Mouse (Mus musculus): ENCODE data around the gene Hist1h2aa. TPM values are rescaled to one million over a fixed set of nuclear protein-coding genes. Genes with fewer than 3 reads are reported as not detected.

Hist1h2aa gene
- polyA plus RNA-seq, 1 experiment = not detected

DNA sequence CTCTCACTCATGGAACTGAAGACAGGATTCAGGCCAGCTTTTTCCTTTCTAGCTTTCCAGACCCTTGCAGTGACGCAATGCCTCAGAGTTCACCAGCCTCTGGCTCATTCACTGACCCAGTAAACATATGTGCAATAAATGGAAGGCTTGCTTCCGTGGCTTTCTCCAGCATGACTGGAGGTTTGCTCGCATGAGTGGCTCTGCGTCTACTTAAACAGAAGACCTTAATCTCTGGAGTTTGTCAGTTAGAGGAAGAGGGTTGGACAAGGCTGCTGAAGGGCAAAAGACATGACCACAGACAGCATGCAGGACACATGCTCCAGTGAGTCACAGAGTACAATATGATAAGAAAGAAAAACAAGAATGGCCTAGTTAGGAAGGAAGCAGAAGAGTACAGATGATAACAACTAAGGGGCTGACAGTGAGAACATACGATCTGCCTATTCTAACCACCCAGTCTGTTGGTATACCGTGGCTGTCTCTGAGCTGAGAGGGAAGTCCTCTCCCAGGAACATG is 20.4 kb upstream of the Hist1h2aa start:
- H3K27ac ChIP-seq (ENCODE audit: insufficient read depth, low read length) = no peak overlapping the region
- H3K4me3 ChIP-seq (ENCODE audit: insufficient read depth, low read length) = no peak overlapping the region
- no peaks in the 10 kb centered on the region for H3K4me1 ChIP-seq (ENCODE audit: control insufficient read depth, insufficient read depth, low read length)
- TF ChIP-seq CTCF (IDR thresholded peaks at IDR 0.05; ENCODE audit: borderline replicate concordance, insufficient read depth, low read length) (no peak), POLR2A (IDR thresholded peaks at IDR 0.05; ENCODE audit: low read depth, low read length) (no peak)

GRCm38 (mm10) chr13:23914376-23915167 is 19.7 kb upstream of the Hist1h2aa start, which contains the start of gene Slc17a4:
TSS of gene Slc17a4 (minus strand) at chr13:23915009.
- TF ChIP-seq POLR2A (IDR thresholded peaks at IDR 0.05; ENCODE audit: low read depth, low read length) (no peak), CTCF (IDR thresholded peaks at IDR 0.05; ENCODE audit: borderline replicate concordance, insufficient read depth, low read length) (no peak)
- Histone ChIP-seq H3K4me3 (ENCODE audit: insufficient read depth, low read length) (no peak within 1 kb of the TSS), H3K4me1 (ENCODE audit: control insufficient read depth, insufficient read depth, low read length) (no peaks in the 10 kb centered on the region), H3K27ac (ENCODE audit: insufficient read depth, low read length) (no peak within 1 kb of the TSS)

DNA sequence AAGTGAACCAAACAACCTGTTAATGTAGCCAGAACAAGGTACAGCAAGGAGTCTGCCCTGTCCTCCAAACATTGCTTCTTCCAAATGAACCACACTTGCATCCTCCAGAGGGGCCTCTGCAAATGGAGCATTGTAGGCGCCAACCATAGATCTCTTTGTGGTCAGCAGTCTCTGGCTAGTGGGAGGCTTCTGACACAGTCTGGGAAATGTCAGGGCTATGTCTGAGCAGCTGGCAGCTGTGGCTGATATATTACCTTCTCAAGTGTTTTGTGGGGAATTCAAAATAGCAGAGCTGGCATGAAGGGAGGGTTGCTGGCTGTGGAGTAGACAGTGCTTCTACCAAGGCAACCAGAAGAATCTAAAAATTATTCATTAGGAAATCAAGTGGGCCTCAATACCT is 18.1 kb upstream of the Hist1h2aa start:
- H3K4me1 ChIP-seq (ENCODE audit: control insufficient read depth, insufficient read depth, low read length) = no peaks in the 10 kb centered on the region
- TF ChIP-seq CTCF (IDR thresholded peaks at IDR 0.05; ENCODE audit: borderline replicate concordance, insufficient read depth, low read length) (no peak), POLR2A (IDR thresholded peaks at IDR 0.05; ENCODE audit: low read depth, low read length) (no peak)
- H3K4me3 ChIP-seq (ENCODE audit: insufficient read depth, low read length) = no peak overlapping the region
- no peak overlapping the region for H3K27ac ChIP-seq (ENCODE audit: insufficient read depth, low read length)

DNA sequence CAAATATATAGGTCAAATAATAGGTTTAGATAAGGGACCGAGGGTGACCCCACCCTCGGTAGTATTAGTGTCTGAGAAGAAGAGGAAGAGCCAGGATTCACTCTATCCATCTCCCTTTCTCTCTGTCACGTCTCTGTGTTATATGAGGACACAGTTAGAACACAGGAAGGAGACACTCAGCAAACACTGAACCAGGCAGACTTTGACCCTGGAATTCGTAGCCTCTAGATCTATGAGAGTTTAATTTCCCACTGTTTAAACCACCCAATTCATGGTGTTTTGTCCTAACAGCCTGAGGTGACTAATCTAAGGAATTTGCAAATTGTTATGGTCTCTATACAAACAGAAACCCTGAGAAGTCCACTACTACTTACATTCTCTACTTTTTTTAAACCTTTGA is 16.6 kb upstream of the Hist1h2aa start:
- TF ChIP-seq CTCF (IDR thresholded peaks at IDR 0.05; ENCODE audit: borderline replicate concordance, insufficient read depth, low read length) = no peak
- TF ChIP-seq POLR2A (IDR thresholded peaks at IDR 0.05; ENCODE audit: low read depth, low read length) = no peak
- Histone ChIP-seq H3K27ac (ENCODE audit: insufficient read depth, low read length) (no peak overlapping the region), H3K4me3 (ENCODE audit: insufficient read depth, low read length) (no peak overlapping the region), H3K4me1 (ENCODE audit: control insufficient read depth, insufficient read depth, low read length) (no peaks in the 10 kb centered on the region)

DNA sequence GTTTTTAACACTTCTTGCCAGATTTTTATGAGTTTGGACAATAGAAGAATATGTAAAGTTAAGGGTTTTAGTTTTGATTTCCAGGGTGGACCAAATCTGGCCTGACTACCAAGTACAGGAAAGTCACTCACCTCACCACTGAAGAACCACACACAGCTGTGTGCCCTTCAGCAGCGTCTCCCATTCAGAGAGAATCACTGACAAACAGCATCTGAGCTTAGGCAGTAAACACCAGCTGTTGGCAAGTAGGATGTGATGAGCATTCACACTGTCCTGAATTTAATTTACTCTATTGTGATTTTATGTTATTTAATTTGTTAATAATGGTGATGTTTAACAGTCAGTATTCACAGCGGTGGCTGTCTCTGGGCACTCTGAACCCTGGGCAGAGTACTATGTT is 8.5 kb upstream of the Hist1h2aa start:
- no peaks in the 10 kb centered on the region for H3K4me1 ChIP-seq (ENCODE audit: control insufficient read depth, insufficient read depth, low read length)

GRCm38 (mm10) chr13:23928637-23929036 is 5.6 kb upstream of the Hist1h2aa start:
- no peak for TF ChIP-seq CTCF (IDR thresholded peaks at IDR 0.05; ENCODE audit: borderline replicate concordance, insufficient read depth, low read length)
- no peak for TF ChIP-seq POLR2A (IDR thresholded peaks at IDR 0.05; ENCODE audit: low read depth, low read length)

More for the DNA sequence above, 8.5 kb upstream of the Hist1h2aa start:
- H3K4me3 ChIP-seq (ENCODE audit: insufficient read depth, low read length) = no peak overlapping the region
- no peak overlapping the region for H3K27ac ChIP-seq (ENCODE audit: insufficient read depth, low read length)
- no peak for TF ChIP-seq POLR2A (IDR thresholded peaks at IDR 0.05; ENCODE audit: low read depth, low read length)
- no peak for TF ChIP-seq CTCF (IDR thresholded peaks at IDR 0.05; ENCODE audit: borderline replicate concordance, insufficient read depth, low read length)

GRCm38 (mm10) chr13:23930461-23930860 is 3.8 kb upstream of the Hist1h2aa start:
- TF ChIP-seq POLR2A (IDR thresholded peaks at IDR 0.05; ENCODE audit: low read depth, low read length) (no peak), CTCF (IDR thresholded peaks at IDR 0.05; ENCODE audit: borderline replicate concordance, insufficient read depth, low read length) (no peak)
- H3K4me3 ChIP-seq (ENCODE audit: insufficient read depth, low read length) = no peak overlapping the region
- H3K4me1 ChIP-seq (ENCODE audit: control insufficient read depth, insufficient read depth, low read length) = no peaks in the 10 kb centered on the region
- H3K27ac ChIP-seq (ENCODE audit: insufficient read depth, low read length) = no peak overlapping the region

More at GRCm38 (mm10) chr13:23928637-23929036, 5.6 kb upstream of the Hist1h2aa start:
- Histone ChIP-seq H3K4me1 (ENCODE audit: control insufficient read depth, insufficient read depth, low read length) (no peaks in the 10 kb centered on the region), H3K27ac (ENCODE audit: insufficient read depth, low read length) (no peak overlapping the region), H3K4me3 (ENCODE audit: insufficient read depth, low read length) (no peak overlapping the region)

DNA sequence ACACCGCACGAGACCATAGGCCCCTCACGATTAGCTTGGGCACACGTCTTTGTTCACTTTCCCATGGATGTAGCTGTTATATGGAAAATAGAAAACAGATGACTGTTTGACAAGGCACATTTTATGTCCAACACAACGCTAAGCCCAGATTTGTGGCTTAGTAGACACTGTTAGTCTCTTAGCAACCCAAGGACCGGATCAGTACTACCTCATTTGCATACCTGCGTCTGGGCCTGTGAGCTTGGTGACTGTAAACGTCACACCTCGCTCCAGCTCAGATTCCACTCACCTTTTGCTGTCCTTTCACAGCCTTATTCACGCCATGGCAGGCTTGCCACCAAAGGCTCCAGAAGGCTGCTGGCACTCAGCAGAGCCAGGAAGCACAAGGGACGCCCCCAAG is 3.4 kb upstream of the Hist1h2aa start:
- H3K27ac ChIP-seq (ENCODE audit: insufficient read depth, low read length) = no peak overlapping the region
- no peaks in the 10 kb centered on the region for H3K4me1 ChIP-seq (ENCODE audit: control insufficient read depth, insufficient read depth, low read length)
- H3K4me3 ChIP-seq (ENCODE audit: insufficient read depth, low read length) = no peak overlapping the region
- TF ChIP-seq CTCF (IDR thresholded peaks at IDR 0.05; ENCODE audit: borderline replicate concordance, insufficient read depth, low read length) (no peak), POLR2A (IDR thresholded peaks at IDR 0.05; ENCODE audit: low read depth, low read length) (no peak)

DNA sequence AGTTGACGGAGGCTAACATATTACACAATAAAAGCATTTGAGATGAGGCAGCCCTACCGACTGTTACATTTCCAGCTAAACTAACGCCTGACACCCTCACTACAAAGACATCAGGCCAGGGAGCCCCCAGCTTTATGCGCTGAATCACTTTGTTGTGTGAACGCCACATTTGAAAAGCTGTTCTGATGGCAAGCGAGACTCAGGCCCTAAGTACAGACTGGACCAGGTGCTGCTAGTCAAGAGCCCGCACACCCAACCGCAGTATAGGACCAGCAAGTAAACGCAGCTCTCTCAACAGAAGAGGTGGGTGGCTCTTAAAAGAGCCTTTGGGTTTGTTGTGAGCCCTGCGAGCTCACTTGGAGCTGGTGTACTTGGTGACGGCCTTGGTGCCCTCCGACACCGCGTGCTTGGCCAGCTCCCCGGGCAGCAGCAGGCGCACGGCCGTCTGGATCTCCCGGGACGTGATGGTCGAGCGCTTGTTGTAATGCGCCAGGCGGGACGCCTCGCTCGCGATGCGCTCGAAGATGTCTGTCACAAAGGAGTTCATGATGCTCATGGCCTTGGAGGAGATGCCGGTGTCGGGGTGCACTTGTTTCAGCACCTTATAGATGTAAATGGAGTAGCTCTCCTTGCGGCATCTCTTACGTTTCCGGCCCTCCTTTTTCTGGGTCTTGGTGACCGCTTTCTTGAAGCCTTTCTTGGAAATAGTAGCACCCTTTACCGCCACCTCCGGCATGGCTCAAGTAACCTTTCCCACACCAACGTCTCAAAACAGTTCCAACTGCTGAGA is 646 bp upstream of the Hist1h2aa start, which contains the start of gene Hist1h2ba:
Hist1h2ba (minus strand) TSS at position 736 of the 790 bp plus-strand sequence.
- Histone ChIP-seq H3K4me3 (ENCODE audit: insufficient read depth, low read length) (no peak within 1 kb of the TSS), H3K27ac (ENCODE audit: insufficient read depth, low read length) (no peak within 1 kb of the TSS), H3K4me1 (ENCODE audit: control insufficient read depth, insufficient read depth, low read length) (no peaks in the 10 kb centered on the region)
- no peak for TF ChIP-seq POLR2A (IDR thresholded peaks at IDR 0.05; ENCODE audit: low read depth, low read length)
- no peak for TF ChIP-seq CTCF (IDR thresholded peaks at IDR 0.05; ENCODE audit: borderline replicate concordance, insufficient read depth, low read length)

All from embryonic fibroblast, embryonic 13.5 days (primary cell).